Mouse (Mus musculus) layer of hippocampus, adult 9-10 months (tissue): ENCODE results near the gene Cyp2c54.
"Not testable (repeated sequence)": the region's sequence is repeated elsewhere in the genome, so short reads cannot be mapped to it uniquely, and the experiment has no call there.

Experiments used
- DNase-seq: peaks from one replicate; pipeline ENCODE4 v3.0.0; 2022; ENCODE audit warnings: low spot score

Cyp2c54 gene

DNA sequence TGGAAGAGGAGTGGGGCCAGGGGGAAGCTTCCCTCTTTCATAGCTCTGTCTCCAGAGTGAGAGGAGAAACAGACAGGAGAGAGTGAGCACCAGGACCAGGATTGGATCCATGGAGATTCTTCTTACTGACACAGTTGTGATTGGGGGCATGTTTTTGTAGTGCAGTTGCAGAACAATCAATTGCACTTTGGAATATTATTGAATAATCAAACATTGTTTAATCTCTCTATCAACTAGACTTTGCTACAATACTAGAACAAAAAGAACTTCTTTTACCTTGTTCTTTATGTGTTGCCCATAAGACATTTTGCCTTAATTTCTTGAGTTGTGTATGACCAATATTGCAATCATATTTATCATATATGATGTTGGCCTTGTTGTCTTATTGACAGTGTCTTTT lies at the start of gene Cyp2c54:
Gene Cyp2c54 (minus strand): TSS at position 127 of the 400 bp plus-strand sequence.
- DNase-seq: no peak

DNA sequence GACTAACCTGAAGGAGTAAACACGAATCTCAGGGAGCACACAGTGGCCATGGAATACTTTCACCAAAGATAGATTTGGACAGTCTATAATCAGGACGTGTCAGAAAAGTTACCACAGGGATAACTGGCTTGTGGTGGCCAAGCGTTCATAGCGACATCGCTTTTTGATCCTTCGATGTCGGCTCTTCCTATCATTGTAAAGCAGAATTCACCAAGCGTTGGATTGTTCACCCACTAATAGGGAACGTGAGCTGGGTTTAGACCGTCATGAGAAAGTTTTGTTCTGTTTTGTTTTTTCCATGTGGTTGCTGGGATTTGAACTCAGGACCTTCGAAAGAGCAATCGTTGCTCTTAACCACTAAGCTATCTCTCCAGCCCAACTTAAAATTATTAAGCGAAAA lies 46.0 kb upstream of the Cyp2c54 start:
- DNase-seq: not testable (repeated sequence)

DNA sequence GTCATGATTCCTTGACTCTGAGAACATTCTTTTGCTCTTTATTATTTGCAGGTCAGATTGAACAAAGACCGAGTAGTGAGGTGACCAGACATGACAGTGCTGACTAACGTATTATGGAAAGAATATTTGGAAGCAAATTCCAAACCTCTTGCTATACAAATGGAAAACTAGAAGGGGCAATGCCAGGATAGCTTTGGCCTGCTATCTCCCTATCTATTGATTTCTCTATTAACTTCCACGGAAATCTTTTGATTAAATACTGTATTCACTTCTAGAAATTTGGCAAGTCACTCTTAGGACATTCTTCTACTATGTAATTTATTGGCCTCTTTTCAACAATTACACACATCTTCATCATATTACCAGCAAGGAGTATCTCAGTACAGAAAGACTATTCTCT lies 17.5 kb upstream of the Cyp2c54 start:
- DNase-seq: no peak

DNA sequence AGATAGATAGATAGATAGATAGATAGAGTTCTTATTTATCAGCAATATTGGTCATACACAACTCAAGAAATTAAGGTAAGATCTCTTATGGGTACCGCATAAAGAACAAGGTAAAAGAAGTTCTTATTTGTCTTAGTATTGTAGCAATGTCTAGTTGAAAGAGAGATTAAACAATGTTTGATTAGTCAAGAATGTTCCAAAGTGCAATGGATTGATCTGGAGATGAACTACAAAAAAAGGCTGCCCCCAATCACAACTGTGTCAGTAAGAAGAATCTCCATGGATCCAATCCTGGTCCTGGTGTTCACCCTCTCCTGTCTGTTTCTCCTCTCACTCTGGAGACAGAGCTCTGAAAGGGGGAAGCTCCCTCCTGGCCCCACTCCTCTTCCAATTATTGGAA lies 15.8 kb upstream of the Cyp2c54 start, which contains the start of gene Cyp2c50:
Gene Cyp2c50 (plus strand): TSS at position 268 of the 400 bp plus-strand sequence.
- not testable (repeated sequence) for DNase-seq

DNA sequence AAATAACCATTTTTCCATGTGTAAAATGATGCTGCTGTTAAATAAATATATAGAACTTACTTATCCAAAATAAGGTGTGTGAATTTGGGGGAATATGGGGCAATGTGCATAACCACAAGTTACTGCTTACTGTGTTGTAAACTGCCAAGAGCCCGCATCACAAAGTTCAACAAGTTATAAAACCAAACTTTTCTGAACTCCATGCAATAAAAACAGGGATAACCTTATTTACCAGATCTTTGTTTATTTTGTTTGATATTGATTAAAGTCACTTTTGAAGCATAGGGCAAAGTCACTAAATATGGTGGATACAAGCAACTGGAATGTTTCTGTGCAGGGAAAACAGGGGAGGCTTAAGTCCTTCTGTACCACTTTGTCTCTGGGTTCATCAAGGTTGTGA lies 14.8 kb upstream of the Cyp2c54 start:
- DNase-seq: no peak

DNA sequence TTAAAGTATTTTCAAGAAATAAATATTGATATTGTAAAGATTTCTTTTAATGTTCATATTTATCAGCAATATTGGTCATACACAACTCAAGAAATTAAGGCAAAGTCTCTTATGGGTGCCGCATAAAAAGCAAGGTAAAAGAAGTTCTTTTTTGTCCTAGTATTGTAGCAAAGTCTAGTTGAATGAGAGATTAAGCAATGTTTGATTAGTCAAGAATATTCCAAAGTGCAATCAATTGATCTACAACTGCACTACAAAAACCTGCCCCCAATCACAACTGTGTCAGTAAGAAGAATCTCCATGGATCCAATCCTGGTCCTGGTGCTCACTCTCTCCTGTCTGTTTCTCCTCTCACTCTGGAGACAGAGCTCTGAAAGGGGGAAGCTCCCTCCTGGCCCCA lies 81.5 kb downstream of the Cyp2c54 start, which contains the start of gene Cyp2c37:
Gene Cyp2c37 (plus strand): TSS at position 285 of the 400 bp plus-strand sequence.
- not testable (repeated sequence) for DNase-seq

DNA sequence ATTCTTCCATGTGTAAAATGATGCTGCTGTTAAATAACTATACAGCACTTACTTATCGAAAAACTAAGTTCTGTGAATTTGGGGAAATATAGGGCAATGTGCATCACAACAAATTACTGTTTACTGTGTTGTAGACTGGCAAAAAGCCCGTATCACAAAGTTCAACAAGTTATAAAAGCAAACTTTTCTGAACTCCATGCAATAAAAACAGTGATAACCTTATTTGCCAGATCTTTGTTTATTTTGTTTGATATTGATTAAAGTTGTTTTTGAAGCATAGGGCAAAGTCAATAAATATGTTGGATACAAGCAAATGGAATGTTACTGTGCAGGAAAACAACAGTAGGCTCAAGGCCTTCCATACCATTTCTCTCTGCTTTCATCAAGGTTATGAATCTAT lies 84.2 kb downstream of the Cyp2c54 start:
- no peak for DNase-seq
